Mouse (Mus musculus) testis, adult 2 months (tissue): ENCODE results near the gene Rsph3b.

Source experiments
- CTCF ChIP-seq: fragments of 200-500 bp; IDR thresholded peaks from 2 replicates; pipeline ENCODE4 v1.5.1; 2012; ENCODE audit warnings: low read depth, mild to moderate bottlenecking, inconsistent platforms, low read length, moderate library complexity; ENCODE audit not compliant: control insufficient read depth, insufficient read depth, insufficient replicate concordance
- POLR2A ChIP-seq: fragments of 200-500 bp; IDR thresholded peaks from 2 replicates; pipeline ENCODE4 v1.6.1; 2012; ENCODE audit warnings: low read depth, mild to moderate bottlenecking, inconsistent platforms, low read length, moderate library complexity; ENCODE audit not compliant: control insufficient read depth

DNA sequence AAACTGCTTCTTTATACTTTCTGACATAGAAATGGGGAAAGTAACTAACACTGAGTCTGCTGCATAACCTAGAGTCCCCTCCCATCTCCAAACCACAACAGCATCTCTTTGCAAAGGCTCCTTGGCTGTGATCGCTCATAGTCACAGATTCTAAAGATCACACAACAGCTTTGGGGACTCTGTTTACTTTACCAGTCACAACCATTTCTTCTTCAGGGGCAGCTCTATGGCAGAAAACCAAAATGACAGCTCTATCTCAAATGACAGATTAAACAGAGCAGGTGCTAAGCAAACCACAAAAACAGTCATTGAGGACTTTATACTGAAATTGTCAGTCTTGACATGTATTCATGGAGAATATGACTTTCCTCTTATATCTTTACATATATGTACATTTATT lies 62.0 kb downstream of the Rsph3b start:
- TF ChIP-seq POLR2A (no peak), CTCF (no peak)
